Mouse (Mus musculus): ENCODE measurements around the gene Zfp595.
A peak's percentile ranks its signal among the peaks of the same experiment; 100 is the strongest.
"Not testable (repeated sequence)": the region's sequence is repeated elsewhere in the genome, so short reads cannot be mapped to it uniquely, and the experiment has no call there.

Zfp595 gene

GRCm38 (mm10) chr13:67332019-67332724 lies at the start of gene Zfp595:
Gene Zfp595, minus strand, starts transcription at chr13:67332570.
- DNase-seq = peak; percentile 62 to 81

GRCm38 (mm10) chr13:67376255-67376654 lies 43.9 kb upstream of the Zfp595 start:
- DNase-seq = not testable (repeated sequence)

GRCm38 (mm10) chr13:67375050-67375911 lies 42.9 kb upstream of the Zfp595 start, which contains the start of the genes Gm28041 and Zfp456:
Gene Gm28041, minus strand, starts transcription at chr13:67375733.
Gene Zfp456, minus strand, starts transcription at chr13:67375810.
- peak; percentile 41 to 60 for DNase-seq

- DNase-seq = peak; percentile 87 to 93
These were observed 27.9 kb upstream of the Zfp595 start, which contains the start of the genes Gm28044 and Zfp953 for GRCm38 (mm10) chr13:67360131-67360744. Gene Gm28044, minus strand, starts transcription at chr13:67360536. Gene Zfp953, minus strand, starts transcription at chr13:67360605.

GRCm38 (mm10) chr13:67351854-67352253 lies 19.5 kb upstream of the Zfp595 start:
- no peak for DNase-seq

- DNase-seq = no peak
These were observed 11.1 kb upstream of the Zfp595 start for GRCm38 (mm10) chr13:67343422-67343821.

GRCm38 (mm10) chr13:67332877-67333276 lies 507 bp upstream of the Zfp595 start:
- peak in 1 of 2 experiments; percentile 12 for DNase-seq

GRCm38 (mm10) chr13:67306718-67307117 lies 25.7 kb downstream of the Zfp595 start:
- DNase-seq = no peak

GRCm38 (mm10) chr13:67305822-67306672 lies 26.3 kb downstream of the Zfp595 start, which contains the start of gene Zfp457:
Gene Zfp457, minus strand, starts transcription at chr13:67306485.
- peak; percentile 89 to 91 for DNase-seq

GRCm38 (mm10) chr13:67278314-67278713 lies 54.1 kb downstream of the Zfp595 start, which contains the start of gene Zfp458:
Gene Zfp458, minus strand, starts transcription at chr13:67278466.
- peak in 1 of 2 experiments; percentile 10 for DNase-seq

GRCm38 (mm10) chr13:67269383-67270065 lies 62.8 kb downstream of the Zfp595 start:
- DNase-seq = peak in 1 of 2 experiments; percentile 3

- DNase-seq = peak; percentile 66 to 83
These were observed 63.6 kb downstream of the Zfp595 start for GRCm38 (mm10) chr13:67268568-67269369.
